Comparison of ENCODE assay signal across 10 mouse cellular contexts in genomic region chr2:150770747-150771146, GRCm38 (mm10). TPM values are rescaled to one million over a fixed set of nuclear protein-coding genes. Genes with fewer than 3 reads are reported as not detected.
A peak's percentile ranks its signal among the peaks of the same experiment; 100 is the strongest.
DNase-seq lines count a peak whose midpoint lies in the region; ATAC-seq lines count a peak whose summit lies in the region.
"Had no signal": no experiment of that assay in that cellular context is flagged by ENCODE, and none has a peak within 500 bp of the region (broad histone marks: within the 10 kb centered on the region; RNA-seq: fewer than 3 reads in every experiment).

No protein-coding gene starts in this region.

- no peak overlapping the region for H3K9ac ChIP-seq in hindbrain, embryonic 11.5 days (ENCODE audit: low read depth, low read length)
- H3K9ac ChIP-seq in limb, embryonic 13.5 days: peak overlapping the region; percentile 31; the same call in 1 of the 2 replicates

- H3K4me1 ChIP-seq in hindbrain, embryonic 11.5 days (replicated peaks; ENCODE audit: control insufficient read depth, insufficient read depth, low read length): no peaks in the 10 kb centered on the region
- no peaks in the 10 kb centered on the region for H3K4me1 ChIP-seq in hindbrain, embryonic 10.5 days (replicated peaks)
- H3K4me1 ChIP-seq in limb, embryonic 13.5 days: peaks cover 55% of the 10 kb centered on the region

- H3K9me3 ChIP-seq in hindbrain, embryonic 11.5 days (ENCODE audit: control insufficient read depth, low read length): no peaks in the 10 kb centered on the region
- H3K9me3 ChIP-seq in hindbrain, embryonic 10.5 days: no peaks in the 10 kb centered on the region
- no peaks in the 10 kb centered on the region for H3K9me3 ChIP-seq in limb, embryonic 13.5 days
- H3K9me3 ChIP-seq: G1E had no signal

- peak; percentile 21; the same call in 1 of the 2 replicates for ATAC-seq in hindbrain, embryonic 11.5 days (ENCODE audit: low FRiP score)
- ATAC-seq in limb, embryonic 13.5 days (ENCODE audit: low FRiP score, low read depth): peak; percentile 86

- no peak overlapping the region for H3K4me2 ChIP-seq in hindbrain, embryonic 11.5 days (replicated peaks; ENCODE audit: low read depth, low read length)
- peak overlapping the region; percentile 35 for H3K4me2 ChIP-seq in limb, embryonic 13.5 days (replicated peaks)

- WGBS in hindbrain, embryonic 11.5 days: 78% methylated on average over 1 of the region's 1 CpGs
- 76% methylated on average over 1 of the region's 1 CpGs for WGBS in hindbrain, embryonic 10.5 days
- 11% methylated on average over 1 of the region's 1 CpGs for WGBS in limb, embryonic 13.5 days

- no peak overlapping the region for H3K4me3 ChIP-seq in hindbrain, embryonic 11.5 days (ENCODE audit: low read depth, low read length)
- H3K4me3 ChIP-seq in hindbrain, embryonic 10.5 days: no peak overlapping the region
- no peak overlapping the region for H3K4me3 ChIP-seq in limb, embryonic 13.5 days
- H3K4me3 ChIP-seq: erythroblast, embryonic 14.5 days had no signal

- no peaks in the 10 kb centered on the region for H3K36me3 ChIP-seq in hindbrain, embryonic 11.5 days (ENCODE audit: control insufficient read depth, insufficient read depth, low read length)
- peaks cover 55% of the 10 kb centered on the region for H3K36me3 ChIP-seq in hindbrain, embryonic 10.5 days
- peaks cover 37% of the 10 kb centered on the region for H3K36me3 ChIP-seq in limb, embryonic 13.5 days

- intact Hi-C loops in heart, postnatal 36 days (cut with DNase I): no loop called here

- no peak overlapping the region for H3K27ac ChIP-seq in hindbrain, embryonic 11.5 days (ENCODE audit: low read depth, low read length)
- H3K27ac ChIP-seq in hindbrain, embryonic 10.5 days: no peak overlapping the region
- peak overlapping the region; percentile 95 for H3K27ac ChIP-seq in limb, embryonic 13.5 days

- H3K27me3 ChIP-seq in hindbrain, embryonic 11.5 days (ENCODE audit: control insufficient read depth, insufficient read depth, low read length): no peaks in the 10 kb centered on the region
- no peaks in the 10 kb centered on the region for H3K27me3 ChIP-seq in hindbrain, embryonic 10.5 days (ENCODE audit: insufficient read depth, poor library complexity, severe bottlenecking)
- no peaks in the 10 kb centered on the region for H3K27me3 ChIP-seq in limb, embryonic 13.5 days

- no peak for DNase-seq in hindbrain, embryonic 11.5 days (ENCODE audit: low spot score)
- DNase-seq in hindbrain, embryonic 10.5 days (ENCODE audit: low spot score): no peak
- DNase-seq in brain, adult 2 months (ENCODE audit: low read depth, low spot score): peak; percentile 20
- DNase-seq in heart, postnatal 36 days: peak; percentile 74
- peak; percentile 83 for DNase-seq in ovary, postnatal 14 days (ENCODE audit: low spot score)
- no peak for DNase-seq in spleen, postnatal 10 days (ENCODE audit: low spot score in 2 of 2)
- no peak for DNase-seq in frontal cortex, adult 2 months (ENCODE audit: extremely low spot score in 1 of 2, low spot score in 1 of 2)

RNA-seq across cellular contexts. Expression of gene Pygb, which starts 15.8 kb away (rescaled TPM):
- 29.8 and 35.3 TPM in 2 replicates for polyA plus RNA-seq in hindbrain, embryonic 11.5 days (2014; fragmentation: Nextera tagmentation; extraction: Ambion mirVana)
- polyA plus RNA-seq in hindbrain, embryonic 10.5 days (2016; fragmentation: Nextera tagmentation; extraction: Ambion mirVana): 61.1 and 62.1 TPM in 2 replicates
- total RNA-seq in heart, postnatal 36 days (2021): 100 to 1,000 TPM; 559 to 572 TPM
- 95.7 and 107 TPM in 2 replicates for polyA plus RNA-seq in limb, embryonic 13.5 days (2015; fragmentation: Nextera tagmentation; extraction: Ambion mirVana)
- 123 and 125 TPM in 2 replicates for polyA plus RNA-seq in frontal cortex, adult 2 months (2012; rRNA removed)

RNA-seq across cellular contexts. Expression of gene Entpd6, which starts 21.9 kb away (rescaled TPM):
- 24.2 and 25.6 TPM in 2 replicates for polyA plus RNA-seq in hindbrain, embryonic 11.5 days (2014; fragmentation: Nextera tagmentation; extraction: Ambion mirVana)
- 35.6 and 37.3 TPM in 2 replicates for polyA plus RNA-seq in hindbrain, embryonic 10.5 days (2016; fragmentation: Nextera tagmentation; extraction: Ambion mirVana)
- total RNA-seq in heart, postnatal 36 days (2021): 10 to 100 TPM; 14.3 to 16.0 TPM
- 29.3 and 29.9 TPM in 2 replicates for polyA plus RNA-seq in limb, embryonic 13.5 days (2015; fragmentation: Nextera tagmentation; extraction: Ambion mirVana)
- 55.0 and 56.5 TPM in 2 replicates for polyA plus RNA-seq in frontal cortex, adult 2 months (2012; rRNA removed)

Comparison
In these comparisons a context has a peak if more than half of its experiments do, and no peak if none do; other contexts are left out.
1. DNase-seq: peak in brain, adult 2 months (single experiment), heart, postnatal 36 days (2 of 2) and ovary, postnatal 14 days (single experiment); none in hindbrain, embryonic 11.5 days (single experiment), hindbrain, embryonic 10.5 days (single experiment), spleen, postnatal 10 days (0 of 2) and frontal cortex, adult 2 months (0 of 2).